Mouse (Mus musculus): Measurements from ENCODE around the gene Mast3. TPM values are rescaled to one million over a fixed set of nuclear protein-coding genes. Genes with fewer than 3 reads are reported as not detected.
A peak's percentile ranks its signal among the peaks of the same experiment; 100 is the strongest.

The Mast3 gene
- total RNA-seq (2021): 22.9 and 28.2 TPM in 2 replicates
- long read RNA-seq, experiment 1, full-length matches to known transcripts: 1 of 14 reads
- long read RNA-seq, experiment 1, partial matches to known transcripts: 2 of 14 reads
- long read RNA-seq, experiment 1, other reads (novel, unspliced or antisense): 11 of 14 reads
- long read RNA-seq, experiment 2, full-length matches to known transcripts: 1 of 9 reads
- long read RNA-seq, experiment 2, partial matches to known transcripts: 2 of 9 reads
- long read RNA-seq, experiment 2, other reads (novel, unspliced or antisense): 6 of 9 reads

DNA sequence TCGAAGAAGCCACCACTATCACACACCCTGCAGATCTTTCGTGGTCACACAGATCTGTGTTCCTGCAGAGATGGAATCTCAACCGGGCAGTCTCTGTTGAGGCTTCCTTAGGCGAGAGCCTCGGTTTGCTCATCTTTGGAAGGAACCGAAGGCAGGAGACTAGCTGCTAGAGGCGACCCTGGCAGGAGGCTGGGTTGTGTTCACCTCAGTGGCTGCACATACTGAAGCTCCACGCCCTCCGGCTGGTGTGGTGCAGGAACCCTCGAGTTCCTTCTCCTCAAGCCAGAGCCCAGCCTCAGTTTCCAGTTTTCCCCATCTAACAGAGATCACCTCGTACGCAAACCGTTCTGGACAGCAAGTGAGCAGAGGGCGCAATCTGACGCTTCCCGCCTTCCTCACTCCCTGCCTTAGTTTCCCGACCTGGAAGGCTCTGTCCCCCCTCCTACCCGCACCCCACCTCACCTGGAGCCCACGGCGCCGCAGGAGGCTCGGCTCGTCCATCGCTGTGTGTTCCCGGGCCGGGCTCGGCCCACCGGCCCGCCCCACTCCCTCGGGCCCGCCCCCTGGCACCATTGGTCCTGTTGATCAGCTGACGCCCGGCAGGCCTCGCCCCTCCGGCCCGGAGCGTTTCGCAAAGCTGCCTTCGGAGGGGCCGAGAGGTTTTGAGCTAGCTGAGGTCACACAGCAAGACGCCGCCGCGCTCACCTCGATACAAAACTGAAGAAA lies at the start of gene Mast3:
Gene Mast3, minus strand, starts transcription at position 574 of the 726 bp plus-strand sequence.
- DNase-seq: peak; percentile 95

DNA sequence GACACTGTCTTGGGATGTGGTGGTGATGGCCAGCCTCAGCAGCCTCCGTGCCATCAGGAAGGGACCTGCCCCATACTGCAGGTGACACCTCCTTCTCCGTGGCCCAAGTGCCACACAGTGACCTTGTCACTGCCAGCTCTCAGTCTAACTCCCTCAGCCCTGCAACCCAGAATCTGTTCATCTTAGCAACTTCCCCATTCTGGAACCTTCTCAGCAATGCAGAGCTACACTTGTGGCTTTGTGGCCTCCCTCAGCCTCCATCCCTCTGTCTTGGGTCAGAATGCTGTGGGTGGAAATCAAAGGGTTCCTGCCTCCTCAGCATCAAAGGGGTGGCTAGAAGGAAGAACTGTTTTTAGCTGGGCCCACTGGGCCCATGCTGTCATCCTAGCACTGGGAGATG lies 49.0 kb upstream of the Mast3 start:
- DNase-seq: no peak

DNA sequence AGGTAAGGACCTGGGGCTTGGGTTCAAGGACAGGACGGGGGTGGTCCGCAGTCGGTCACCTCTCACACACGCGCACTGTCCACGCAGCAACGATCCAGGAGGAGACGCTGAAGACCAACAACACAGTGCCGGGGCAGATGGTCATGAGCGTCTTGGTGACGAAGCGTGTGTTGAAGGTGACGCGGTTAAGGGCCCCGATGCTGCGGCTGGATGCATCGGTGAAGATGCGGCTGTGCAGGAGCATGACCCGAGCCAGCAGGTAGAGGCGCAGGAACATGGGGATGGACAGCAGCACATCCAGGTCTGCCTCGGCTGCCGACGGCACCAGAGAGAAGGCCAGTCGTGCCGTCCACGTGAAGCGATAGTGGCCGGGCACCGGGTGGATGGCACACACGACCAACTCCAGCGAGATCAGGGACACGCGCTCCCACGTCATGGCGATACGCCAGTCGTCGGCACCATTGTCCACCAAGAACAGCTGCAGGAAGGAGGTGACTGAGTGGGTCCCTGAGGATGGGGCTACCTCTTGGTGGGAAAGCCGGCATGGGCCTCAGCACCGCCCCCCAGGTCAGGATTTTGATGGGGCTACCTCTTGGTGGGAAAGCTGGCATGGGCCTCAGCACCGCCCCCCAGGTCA lies 47.9 kb upstream of the Mast3 start:
- no peak for DNase-seq

DNA sequence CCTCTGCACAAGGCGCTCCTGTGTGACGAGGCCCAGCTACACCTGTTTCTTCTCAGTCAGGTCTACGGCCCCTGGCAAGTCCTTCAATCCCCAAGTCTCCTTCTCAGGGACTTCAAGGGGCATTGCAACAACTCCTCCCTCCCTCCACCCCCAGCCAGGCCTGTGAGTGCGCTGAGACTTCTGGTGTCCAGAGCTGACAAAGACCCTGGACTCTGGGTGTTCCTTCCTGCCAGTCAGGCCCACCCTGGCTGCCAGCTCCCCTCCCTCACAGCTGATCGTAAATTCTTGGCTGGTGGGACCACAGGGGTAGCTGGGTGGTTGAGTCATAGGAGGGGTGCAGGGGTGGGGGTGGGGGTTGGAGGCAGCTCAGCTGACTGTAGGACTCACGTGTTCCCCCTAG lies 47.0 kb upstream of the Mast3 start:
- no peak for DNase-seq

DNA sequence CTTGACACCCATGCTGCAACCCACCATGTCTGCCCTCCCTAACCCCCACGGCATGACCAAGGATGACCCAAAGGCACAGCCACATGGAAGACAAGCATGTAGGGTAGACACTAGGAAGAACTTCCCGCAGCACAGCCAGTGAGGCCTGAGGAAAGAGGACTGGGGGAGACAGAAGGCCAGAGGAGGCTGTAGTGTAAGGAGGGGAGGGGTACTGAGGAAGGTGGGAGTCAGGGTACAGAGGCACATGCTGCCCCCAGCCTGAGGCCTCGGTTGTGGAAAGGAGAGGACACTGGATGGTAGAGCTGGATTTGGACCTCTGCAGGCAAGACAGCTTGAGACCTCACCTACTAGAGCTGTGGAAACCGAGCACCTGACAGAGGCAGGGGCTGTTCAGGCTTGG lies 46.1 kb upstream of the Mast3 start:
- DNase-seq: no peak

DNA sequence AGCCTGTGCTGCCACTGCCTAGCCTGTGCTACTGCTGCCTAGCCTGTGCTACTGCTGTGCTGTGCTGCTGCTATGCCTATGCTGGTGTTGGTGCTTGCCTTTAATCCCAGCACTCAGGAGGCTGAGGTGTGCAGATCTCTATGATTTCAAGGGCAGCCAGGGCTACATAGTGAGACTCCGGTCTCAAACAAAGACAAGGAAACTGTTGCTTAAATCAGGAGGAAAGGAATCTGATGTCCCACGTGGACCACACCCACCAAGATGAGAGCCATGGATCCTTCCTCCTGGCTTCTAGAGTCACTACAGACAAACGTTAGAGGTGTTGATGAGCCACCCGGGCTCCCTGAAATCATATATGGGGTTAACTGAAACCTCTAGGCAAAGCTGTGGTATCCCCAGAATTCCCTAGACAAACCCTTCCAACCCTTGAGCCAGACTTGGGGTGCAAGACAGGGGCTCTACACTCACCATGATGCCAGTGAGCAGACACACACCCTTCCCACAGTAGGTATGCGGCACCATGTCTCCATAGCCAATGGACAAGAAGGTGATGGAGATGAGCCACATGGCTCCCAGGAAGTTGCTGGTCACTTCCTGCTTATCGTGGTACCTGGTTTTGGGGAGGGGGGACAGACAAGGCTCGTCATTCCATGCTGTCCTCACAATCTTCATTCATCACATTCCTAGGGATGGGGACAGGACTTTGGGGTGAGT lies 45.4 kb upstream of the Mast3 start:
- DNase-seq: no peak

DNA sequence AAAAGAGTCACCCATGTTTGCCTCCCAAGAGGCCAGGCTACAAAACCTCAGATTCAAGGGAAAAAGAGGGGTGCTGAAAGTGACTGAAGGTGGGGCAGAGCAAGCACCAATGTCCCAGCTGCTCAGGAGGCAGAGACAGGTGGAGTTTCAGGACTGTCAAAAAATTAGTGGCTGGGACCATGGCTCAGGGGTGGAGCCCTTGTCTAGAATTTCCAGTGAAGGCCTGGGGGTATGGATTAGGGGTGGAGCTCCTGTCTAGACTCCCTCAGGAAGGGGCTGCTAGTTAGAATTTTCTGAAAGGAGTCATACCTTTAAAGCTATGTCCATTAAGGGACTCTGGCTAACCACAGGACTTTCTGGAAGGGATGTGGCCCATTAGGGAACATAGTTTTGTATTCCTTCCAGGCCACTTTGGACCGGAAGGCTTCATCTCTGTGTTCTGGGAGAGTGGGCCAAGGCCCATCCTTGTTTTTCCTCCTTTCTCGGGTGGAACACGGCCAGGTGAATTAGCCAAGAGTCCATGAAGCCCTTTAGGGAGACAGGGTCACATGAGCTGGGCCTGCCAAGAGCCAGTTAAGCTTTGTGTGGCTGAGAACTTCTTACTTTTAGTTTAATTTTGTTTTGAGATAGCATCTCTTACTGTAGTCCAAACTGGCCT lies 44.6 kb upstream of the Mast3 start:
- peak; percentile 59 for DNase-seq

DNA sequence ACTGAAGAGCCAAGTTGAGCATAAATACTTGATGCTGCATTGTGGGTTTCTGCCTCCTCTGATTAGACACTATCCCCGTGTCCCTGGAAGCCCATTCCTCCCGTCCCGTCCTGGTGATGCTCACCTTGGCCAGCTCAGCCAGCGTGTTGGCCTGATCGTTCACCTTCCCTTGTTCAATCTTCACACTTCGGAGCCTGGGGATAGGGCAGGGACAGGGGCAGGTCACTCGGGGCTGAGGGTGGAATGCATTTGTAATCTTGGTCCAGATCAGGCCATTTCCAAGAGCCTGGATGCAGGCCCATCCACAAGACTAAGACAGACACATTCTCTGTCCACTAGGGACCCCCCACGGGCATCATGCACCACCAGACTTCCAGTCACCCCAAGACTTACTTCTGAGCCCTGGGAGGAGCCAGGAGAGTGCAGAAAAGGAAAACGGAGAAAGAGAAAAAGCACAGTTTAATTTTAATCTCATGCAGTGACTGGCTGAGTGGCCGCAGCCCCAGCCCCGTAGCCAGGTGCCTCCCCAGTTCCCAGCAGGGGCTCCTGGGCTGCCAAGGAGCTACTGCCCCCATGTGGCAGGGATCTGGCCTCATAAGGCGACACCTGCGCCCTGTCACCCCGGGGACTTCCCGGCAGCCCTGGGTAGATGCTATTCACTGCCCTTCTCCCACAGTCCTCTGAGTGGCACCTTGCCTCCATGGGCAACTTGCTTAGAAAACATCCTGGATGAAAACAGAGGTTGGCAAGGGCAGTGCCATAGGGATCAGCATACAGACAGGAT lies 41.7 kb upstream of the Mast3 start:
- no peak for DNase-seq

DNA sequence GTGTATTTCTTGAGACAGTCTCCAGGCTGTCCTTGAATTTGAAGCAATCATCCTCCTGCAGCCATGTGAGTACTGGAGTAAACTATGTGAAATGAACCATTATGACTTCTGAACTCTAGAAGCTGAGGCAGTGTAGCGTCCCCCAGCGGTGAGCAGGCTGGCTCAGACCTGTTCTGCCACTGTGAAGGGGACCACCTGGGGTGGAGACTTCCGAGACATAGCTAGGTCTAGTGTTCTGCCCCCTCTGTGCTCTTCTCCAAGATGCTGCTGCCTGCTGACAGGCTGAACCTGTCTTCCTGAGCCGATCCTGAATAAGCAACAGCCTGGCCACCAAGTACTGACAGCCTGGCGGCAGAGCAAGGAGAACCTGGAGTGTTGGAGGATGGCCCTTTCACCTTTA lies 40.3 kb upstream of the Mast3 start:
- DNase-seq: no peak

DNA sequence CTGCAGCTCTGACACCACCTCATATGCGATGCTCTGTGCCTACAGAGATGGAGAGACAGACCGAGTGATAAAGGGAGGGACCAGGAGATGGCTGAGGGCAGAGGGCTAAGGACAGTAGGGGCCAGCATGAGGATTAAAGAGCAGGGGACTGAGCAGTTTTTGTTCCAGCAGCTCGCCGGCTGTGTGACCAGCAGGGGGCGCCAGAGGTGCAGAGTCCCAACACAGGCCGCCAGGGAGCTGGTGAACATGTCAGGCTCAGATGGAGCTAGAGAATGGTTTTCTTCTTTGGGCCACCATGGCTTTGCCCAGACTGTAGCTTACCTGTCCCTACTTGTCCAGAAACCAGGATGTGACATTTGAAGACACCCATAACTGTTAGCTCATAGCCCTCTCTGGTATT lies 39.7 kb upstream of the Mast3 start:
- DNase-seq: peak; percentile 95

DNA sequence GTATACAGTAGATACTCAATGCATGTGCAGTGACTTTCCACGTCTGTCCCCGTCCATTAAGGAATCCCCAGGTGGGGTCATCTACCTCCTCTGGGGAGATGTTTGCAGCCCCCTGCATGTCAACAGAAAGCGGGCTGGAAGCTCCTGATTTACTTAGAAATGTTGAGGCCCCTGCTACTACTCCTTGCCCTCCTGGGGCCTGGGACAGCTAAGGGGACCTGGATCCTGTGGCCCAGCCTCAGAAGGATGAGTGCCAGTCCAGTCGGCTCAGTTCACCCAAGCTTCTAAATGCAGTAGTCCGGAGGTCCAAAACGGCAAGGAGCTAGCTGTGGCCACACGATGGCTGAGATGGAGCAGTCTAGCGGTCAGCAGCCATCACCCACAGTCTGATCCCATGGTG lies 39.1 kb upstream of the Mast3 start:
- DNase-seq: no peak

DNA sequence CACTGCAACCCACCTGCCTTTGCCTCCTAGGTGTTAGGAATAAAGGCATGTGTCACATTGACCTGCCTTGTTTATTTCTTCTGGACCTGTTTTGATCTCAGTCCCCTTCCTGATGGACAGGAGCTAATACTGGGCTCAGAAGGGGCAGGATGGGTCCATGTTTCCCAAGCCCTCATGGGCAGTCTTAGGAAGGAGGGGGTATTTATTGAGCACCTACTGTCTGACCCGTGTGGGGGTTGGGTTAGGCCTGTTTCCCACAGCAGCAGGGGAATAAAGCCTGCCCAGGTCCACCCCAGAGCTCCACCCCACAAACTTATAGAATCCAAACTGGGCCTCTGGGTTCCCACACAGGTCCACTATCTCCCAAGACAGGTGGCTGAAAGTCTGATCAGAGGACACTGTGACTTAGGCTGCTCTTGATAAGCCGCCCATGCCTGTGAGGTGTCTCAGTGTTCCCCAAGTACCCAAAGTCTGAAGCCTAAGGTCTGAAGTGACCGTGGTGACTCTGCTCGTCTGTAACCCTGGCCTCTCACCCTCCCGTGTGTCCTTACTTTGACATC lies 38.4 kb upstream of the Mast3 start:
- no peak for DNase-seq

DNA sequence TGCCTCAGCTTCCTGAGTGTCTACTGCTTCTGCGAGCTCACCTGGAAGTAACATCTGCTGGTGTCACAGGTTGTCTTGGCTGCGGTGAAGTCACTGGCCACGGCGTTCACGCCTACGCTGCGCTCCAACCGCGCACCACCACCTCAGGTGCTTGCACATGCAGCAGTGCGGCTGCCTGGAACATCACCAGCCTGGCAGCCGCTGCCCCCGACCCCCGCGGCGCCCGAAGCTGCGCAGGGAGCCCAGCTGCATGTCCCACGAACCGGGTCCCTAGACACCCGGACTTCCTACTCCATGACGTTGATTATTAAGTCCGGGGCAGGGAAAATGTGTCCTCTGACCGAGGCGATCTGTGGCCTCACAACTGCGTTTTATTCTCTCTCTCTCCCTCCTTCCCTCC lies 37.6 kb upstream of the Mast3 start:
- DNase-seq: no peak

DNA sequence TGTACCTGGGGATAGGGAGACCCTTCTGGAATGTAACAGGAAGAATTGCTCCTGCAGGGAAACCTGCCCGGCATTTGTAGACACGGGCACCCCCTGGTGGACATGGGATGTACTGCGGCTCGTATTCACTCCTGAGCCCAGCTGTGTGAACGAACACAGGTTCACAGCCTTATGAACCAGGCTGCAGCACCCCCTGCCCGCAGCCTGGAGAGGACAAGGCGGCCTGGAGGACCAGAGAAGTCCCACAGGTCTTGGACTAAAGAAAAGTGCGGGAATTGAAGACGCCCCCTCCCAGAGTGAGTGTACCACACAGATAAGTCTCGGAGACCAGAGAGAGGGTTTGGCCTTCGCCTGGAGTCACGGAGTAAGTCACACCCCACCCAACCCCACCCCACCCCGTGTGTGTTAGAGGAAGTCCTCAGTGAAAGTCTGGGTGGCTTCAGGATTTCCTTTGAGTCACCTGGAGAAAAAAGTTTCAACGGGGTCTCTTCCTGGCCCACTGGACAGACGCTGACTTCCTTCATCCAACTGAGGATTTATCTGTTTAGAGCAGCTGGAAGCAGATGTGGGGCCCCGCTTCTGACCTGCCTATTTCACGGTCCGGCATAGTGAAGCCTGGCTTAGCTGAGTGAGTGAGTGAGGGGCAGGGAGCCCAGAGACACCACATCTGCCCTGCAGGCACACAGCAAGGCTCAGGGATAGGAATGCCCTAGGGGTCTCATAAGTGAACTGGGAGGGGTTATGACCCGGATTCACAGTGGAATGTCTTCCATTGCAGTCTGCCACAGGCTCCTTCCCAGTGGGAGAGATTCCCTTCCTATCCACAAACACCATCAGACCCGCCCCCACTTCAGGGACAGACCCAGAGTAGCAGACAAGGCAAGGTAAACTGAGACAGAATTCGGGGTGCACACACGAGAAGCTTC lies 36.6 kb upstream of the Mast3 start:
- peak; percentile 93 for DNase-seq

DNA sequence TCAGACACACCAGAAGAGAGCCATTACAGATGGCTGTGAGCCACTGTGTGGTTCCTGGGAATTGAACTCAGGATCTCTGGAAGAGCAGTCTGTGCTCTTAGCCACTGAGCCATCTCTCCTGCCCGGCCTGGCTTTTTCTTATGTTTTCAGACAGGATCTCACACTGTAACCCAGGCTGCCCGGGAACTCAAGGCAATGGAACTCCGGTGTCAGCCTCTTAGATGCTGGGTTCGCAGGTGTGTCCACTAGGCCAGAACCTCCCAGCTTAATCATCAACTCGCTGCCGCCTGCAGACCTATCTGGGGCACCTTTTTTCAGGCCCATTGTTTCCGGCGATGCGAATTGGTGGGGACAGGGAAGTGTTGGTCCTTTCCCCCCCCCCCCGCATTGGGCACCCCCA lies 35.7 kb upstream of the Mast3 start:
- no peak for DNase-seq

DNA sequence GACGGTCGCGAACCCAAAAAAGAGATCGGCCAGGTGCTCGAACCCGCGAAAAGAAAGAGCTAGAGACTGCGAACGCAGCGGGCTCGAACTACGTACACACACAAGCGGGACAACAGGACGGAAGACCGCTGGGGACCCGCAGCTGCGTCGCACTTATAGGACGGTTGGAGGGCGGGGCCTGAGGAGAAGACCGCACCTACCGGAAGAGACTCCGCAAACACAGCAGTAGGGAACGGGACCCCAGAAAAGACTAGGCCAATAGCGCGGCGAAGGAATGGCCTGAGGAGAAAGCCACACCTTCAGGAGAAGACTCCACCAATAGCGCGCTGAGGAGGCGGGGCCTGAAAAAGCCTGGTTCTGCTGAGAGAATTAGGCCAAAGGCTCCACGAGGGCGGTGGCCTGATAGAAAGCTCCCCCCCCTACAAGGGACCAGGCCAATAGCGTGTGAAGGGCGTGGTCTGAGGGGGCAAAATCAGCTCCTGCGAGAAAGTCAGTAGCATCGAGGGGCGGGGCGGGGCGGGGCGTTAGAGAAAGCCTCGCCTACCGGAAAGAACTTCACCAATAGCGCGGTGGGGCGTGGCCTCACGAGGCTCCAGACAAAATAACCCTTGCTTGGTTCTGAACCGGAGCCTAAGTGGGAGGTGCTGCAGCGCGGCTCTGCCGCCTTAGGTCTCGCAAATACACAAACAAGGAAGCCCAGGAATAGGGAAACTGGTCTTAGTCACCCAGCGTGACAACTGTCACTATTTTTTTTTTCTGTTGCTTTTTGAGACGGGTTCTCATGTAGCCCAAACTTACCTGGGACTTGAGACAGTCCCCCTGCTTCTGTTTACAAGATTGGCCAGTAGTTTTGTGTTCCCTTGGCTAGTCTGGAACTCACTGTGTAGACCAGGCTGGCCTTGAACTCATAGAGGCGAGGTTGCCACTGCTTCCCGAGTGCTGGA lies 34.8 kb upstream of the Mast3 start, which contains the start of gene Arrdc2:
Gene Arrdc2, minus strand, starts transcription at position 313 of the 944 bp plus-strand sequence.
- DNase-seq: peak; percentile 99

DNA sequence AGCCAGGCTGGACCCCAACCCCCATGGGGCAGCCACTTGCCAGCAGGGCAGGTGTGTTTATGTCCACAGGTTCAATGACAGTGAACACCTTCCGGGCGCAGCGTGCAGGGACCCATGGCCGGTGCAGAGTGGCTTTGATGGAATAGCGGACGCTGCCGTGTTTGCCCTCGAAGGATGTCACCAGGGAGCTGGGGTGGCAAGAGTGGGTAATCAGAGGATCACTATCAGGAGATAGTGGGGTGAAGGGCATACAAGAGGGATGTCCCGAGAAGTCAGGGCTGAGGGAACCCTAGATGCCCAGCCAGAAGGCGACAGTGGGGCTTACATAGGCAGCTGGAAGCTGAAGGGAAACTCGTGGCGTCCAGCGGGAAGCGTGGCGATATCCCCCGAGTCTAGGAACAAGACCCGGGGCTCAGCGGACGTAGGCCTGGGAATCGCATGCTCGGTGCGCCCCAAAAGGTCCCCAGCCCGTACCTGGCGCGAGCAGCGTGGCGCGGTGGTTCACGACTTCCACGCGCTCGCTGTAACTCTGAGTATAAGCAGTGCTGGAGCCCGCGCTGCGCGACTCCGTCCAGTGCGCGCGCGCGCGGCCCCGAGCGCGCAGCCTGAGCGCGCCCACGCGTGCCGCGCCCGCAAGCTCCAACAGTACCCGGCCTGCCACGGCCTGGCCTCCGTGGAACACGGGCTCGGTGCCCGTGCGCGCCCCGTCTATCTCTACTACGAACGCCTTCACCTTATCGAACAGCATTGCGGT lies 34.0 kb upstream of the Mast3 start:
- no peak for DNase-seq

DNA sequence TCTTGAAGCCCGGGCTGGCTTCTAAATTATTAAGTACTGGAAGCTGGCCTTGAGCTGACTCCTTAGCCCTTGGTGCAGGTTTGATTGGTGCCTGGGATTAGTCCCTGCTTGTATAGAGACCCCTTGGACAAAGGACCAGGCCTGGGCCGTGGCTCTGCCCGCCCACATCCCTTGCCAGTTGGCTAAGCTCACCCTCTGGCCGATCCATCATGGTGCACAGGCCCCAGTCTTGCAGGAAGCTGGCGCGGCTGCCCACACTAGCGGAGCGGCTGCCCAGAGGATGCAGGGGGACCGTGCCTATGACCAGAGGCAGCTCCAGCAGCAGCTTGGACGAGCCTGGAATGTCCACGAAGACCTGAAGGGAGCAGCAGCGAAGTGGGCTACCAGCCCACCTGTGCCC lies 31.8 kb upstream of the Mast3 start:
- no peak for DNase-seq
